Mouse (Mus musculus) urinary bladder, postnatal 25 days (tissue): Measurements from ENCODE around the gene Pimreg.

Source experiments
- DNase-seq: peaks from one replicate; pipeline ENCODE4 v3.0.0; 2022; ENCODE audit warnings: low spot score

Gene Pimreg

GRCm38 (mm10) chr11:72066330-72066729, 24.5 kb downstream of the Pimreg start:
- DNase-seq: no peak

GRCm38 (mm10) chr11:72067326-72067725, 25.5 kb downstream of the Pimreg start:
- no peak for DNase-seq

DNA sequence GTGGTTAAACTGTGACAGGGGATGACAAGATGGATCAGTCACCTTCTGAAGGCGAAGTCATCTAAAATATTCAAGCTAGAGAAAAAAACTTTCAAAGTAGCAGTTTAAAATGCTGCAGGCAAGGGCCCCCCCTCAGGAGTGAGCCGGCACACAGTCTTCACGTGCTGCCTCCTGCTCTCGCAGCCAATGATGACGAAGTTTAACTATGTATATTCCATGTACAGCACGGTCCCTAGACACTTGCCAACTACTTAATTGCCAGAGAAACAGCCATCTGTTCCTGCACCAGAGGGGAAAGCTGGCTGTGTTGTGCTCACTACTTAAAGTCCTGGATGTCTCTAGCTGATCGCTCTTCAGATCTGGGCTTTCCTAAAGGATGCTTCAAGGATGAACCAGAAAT, 26.2 kb downstream of the Pimreg start:
- DNase-seq: no peak

GRCm38 (mm10) chr11:72070733-72071132, 28.9 kb downstream of the Pimreg start:
- DNase-seq: no peak

GRCm38 (mm10) chr11:72072331-72072905, 30.6 kb downstream of the Pimreg start:
- DNase-seq: no peak

- DNase-seq: no peak
Observed at GRCm38 (mm10) chr11:72074230-72074629, 32.4 kb downstream of the Pimreg start.

- DNase-seq: no peak
Observed at GRCm38 (mm10) chr11:72078056-72078455, 36.2 kb downstream of the Pimreg start.

DNA sequence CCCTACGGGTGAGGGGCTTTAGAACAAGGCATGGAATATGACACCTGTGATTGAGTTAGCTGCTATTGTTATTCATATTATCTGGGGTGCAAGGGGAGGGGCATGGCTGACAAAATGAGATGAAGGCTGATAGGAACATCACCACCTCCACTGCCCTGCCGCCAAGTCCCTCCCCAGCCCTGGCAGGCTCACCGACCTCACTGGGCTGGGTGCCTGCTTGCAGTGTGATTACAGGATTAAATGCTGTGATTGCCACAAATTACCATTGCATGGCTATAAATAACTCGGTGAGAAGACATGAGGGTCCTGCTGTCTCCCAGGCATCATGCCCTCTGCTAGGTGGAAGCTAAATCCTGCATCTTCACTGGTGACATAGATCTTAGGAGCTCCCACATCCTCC, 36.8 kb downstream of the Pimreg start:
- no peak for DNase-seq

DNA sequence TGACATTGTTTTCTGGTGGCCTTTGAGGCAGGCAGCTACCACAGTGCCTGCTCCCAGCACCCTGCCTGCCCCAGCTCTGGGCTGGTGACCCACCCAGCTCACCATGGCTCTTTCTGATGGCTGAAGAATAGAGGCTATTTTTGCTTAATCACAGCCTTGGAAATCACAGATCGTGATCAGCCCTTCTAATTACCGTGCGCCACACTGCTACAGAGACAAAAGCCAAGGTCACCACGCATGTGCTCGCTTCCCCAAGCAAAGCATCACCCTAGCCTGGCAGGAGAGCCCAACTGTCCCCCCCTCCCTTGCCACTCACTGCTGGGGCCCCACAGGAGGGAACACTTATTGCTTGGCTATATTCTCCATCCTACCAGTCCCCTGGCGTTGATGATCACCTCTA, 38.6 kb downstream of the Pimreg start:
- no peak for DNase-seq

GRCm38 (mm10) chr11:72082601-72083000, 40.8 kb downstream of the Pimreg start:
- no peak for DNase-seq

DNA sequence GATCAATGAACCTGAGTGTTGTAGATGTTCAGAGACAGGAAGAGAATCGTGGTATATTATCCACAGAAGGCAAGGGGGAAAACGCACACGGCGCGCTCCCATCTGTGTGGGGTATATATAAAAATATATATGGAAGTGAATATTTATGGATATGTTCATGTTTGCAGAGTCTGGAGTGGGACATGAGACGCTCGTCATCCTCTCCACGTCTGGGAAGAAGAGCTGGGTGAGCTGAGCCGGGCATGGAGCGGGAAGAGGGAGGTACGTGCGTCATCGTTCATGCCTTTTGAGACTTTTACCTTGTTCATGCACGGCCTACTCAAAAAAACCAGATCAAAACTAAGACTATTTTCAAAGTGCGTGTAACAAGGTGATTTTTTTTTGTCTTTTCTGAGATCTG, 42.5 kb downstream of the Pimreg start:
- DNase-seq: no peak

GRCm38 (mm10) chr11:72086251-72087046, 44.6 kb downstream of the Pimreg start:
- no peak for DNase-seq

DNA sequence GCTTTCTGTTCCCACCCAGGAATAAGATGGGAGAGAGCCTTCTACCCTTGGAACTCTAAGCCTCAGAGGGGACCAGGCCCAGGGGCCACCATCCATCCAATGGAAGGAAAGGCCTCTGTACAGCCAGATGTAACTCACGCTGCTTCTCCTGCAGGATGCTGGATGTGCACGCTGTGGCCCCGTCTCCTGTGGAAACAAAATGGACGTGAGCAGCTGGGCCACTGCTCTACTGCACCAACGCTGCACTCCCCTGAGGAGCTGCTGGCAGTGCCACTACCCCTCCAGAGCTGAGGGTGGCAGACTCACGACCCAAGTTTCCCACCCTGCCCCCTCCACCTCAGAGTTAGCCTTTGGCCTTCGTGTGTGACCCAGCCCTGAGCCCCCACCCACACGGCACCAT, 50.6 kb downstream of the Pimreg start:
- no peak for DNase-seq

- no peak for DNase-seq
Observed at GRCm38 (mm10) chr11:72094442-72094841, 52.6 kb downstream of the Pimreg start.

DNA sequence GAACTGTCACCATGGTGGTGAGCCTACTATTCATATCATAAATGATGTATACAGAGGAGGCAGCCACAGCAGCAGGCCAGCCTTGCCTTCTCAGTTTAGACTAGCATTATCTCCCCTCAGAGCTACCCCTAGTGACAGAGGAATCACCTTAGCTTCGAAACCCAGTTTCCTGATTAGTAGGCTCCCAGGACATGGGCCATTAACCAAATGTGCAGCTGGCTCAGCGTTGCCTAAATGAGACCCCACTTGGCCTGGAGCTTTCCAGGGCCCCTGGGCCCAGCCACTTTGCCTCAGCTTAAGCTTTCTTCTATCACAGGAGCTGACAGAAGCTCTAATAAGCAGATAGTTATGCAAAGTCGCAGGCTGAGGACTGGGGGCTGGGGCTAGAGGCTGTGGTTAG, 54.2 kb downstream of the Pimreg start:
- DNase-seq: no peak
